Mouse (Mus musculus): ENCODE measurements around the gene Bpifb3. TPM values are rescaled to one million over a fixed set of nuclear protein-coding genes. Genes with fewer than 3 reads are reported as not detected.

Bpifb3 gene
- polyA plus RNA-seq, 1 experiment from 2014 or later: not detected

GRCm38 (mm10) chr2:153963334-153963733 is 45.3 kb downstream of the Bpifb3 start:
- Histone ChIP-seq H3K4me2 (ENCODE audit: low read length) (no peak overlapping the region), H3K9me3 (ENCODE audit: control insufficient read depth, low read length) (no peaks in the 10 kb centered on the region), H3K9ac (replicated peaks; ENCODE audit: low read depth, low read length) (no peak overlapping the region), H3K27ac (ENCODE audit: low read length) (no peak overlapping the region), H3K4me1 (replicated peaks; ENCODE audit: control insufficient read depth, insufficient read depth, low read length) (0 out of 2 replicates have a peak, but pooled peaks cover 2% of the 10 kb centered on the region), H3K4me3 (replicated peaks; ENCODE audit: low read length) (no peak overlapping the region), H3K36me3 (ENCODE audit: control insufficient read depth, insufficient read depth) (no peaks in the 10 kb centered on the region), H3K27me3 (replicated peaks; ENCODE audit: control insufficient read depth, insufficient read depth, low read length) (no peaks in the 10 kb centered on the region)
- no peak for ATAC-seq
- 90% methylated on average over 1 of the region's 1 CpGs for WGBS

GRCm38 (mm10) chr2:153970221-153970620 is 52.2 kb downstream of the Bpifb3 start:
- ATAC-seq: no peak
- no peaks in the 10 kb centered on the region for H3K36me3 ChIP-seq (ENCODE audit: control insufficient read depth, insufficient read depth)
- H3K4me1 ChIP-seq (replicated peaks; ENCODE audit: control insufficient read depth, insufficient read depth, low read length): no peaks in the 10 kb centered on the region
- H3K9me3 ChIP-seq (ENCODE audit: control insufficient read depth, low read length): no peaks in the 10 kb centered on the region
- H3K27me3 ChIP-seq (replicated peaks; ENCODE audit: control insufficient read depth, insufficient read depth, low read length): no peaks in the 10 kb centered on the region
- WGBS: 53% methylated on average over 5 of the region's 5 CpGs
- H3K4me3 ChIP-seq (replicated peaks; ENCODE audit: low read length): no peak overlapping the region
- H3K27ac ChIP-seq (ENCODE audit: low read length): no peak overlapping the region
- H3K4me2 ChIP-seq (ENCODE audit: low read length): no peak overlapping the region
- no peak overlapping the region for H3K9ac ChIP-seq (replicated peaks; ENCODE audit: low read depth, low read length)

GRCm38 (mm10) chr2:153974582-153974981 is 56.6 kb downstream of the Bpifb3 start, which contains the start of gene Bpifa6:
Gene Bpifa6, plus strand, starts transcription at chr2:153974945.
- WGBS: 94% methylated on average over 5 of the region's 5 CpGs
- no peaks in the 10 kb centered on the region for H3K9me3 ChIP-seq (ENCODE audit: control insufficient read depth, low read length)
- no peak for ATAC-seq
- H3K27ac ChIP-seq (ENCODE audit: low read length): no peak within 1 kb of the TSS
- no peak within 1 kb of the TSS for H3K4me2 ChIP-seq (ENCODE audit: low read length)
- H3K9ac ChIP-seq (replicated peaks; ENCODE audit: low read depth, low read length): no peak within 1 kb of the TSS
- H3K27me3 ChIP-seq (replicated peaks; ENCODE audit: control insufficient read depth, insufficient read depth, low read length): no peaks in the 10 kb centered on the region
- no peaks in the 10 kb centered on the region for H3K4me1 ChIP-seq (replicated peaks; ENCODE audit: control insufficient read depth, insufficient read depth, low read length)
- H3K36me3 ChIP-seq (ENCODE audit: control insufficient read depth, insufficient read depth): no peaks in the 10 kb centered on the region
- H3K4me3 ChIP-seq (replicated peaks; ENCODE audit: low read length): no peak within 1 kb of the TSS

Other genes starting within 250 kb of the Bpifb3 start
- not detected in 2 replicates for gene Dnmt3c, start 221.6 kb upstream of the Bpifb3 start, polyA plus RNA-seq (2015; fragmentation: Nextera tagmentation; extraction: Ambion mirVana)
- gene Mapre1, start 177.0 kb upstream of the Bpifb3 start, polyA plus RNA-seq (2015; fragmentation: Nextera tagmentation; extraction: Ambion mirVana): 414 and 456 TPM in 2 replicates
- 0.27 TPM in 1 of 2 replicates, not detected in the other for gene Efcab8, start 138.3 kb upstream of the Bpifb3 start, polyA plus RNA-seq (2015; fragmentation: Nextera tagmentation; extraction: Ambion mirVana)
- not detected in 2 replicates for gene Sun5, start 47.1 kb upstream of the Bpifb3 start, polyA plus RNA-seq (2015; fragmentation: Nextera tagmentation; extraction: Ambion mirVana)
- not detected in 2 replicates for gene Bpifb2, start 43.2 kb upstream of the Bpifb3 start, polyA plus RNA-seq (2015; fragmentation: Nextera tagmentation; extraction: Ambion mirVana)
- gene Bpifb6, start 17.8 kb upstream of the Bpifb3 start, polyA plus RNA-seq (2015; fragmentation: Nextera tagmentation; extraction: Ambion mirVana): not detected in 2 replicates
- not detected in 2 replicates for gene Bpifb4, start 20.0 kb downstream of the Bpifb3 start, polyA plus RNA-seq (2015; fragmentation: Nextera tagmentation; extraction: Ambion mirVana)
- gene Bpifa6, start 56.7 kb downstream of the Bpifb3 start, polyA plus RNA-seq (2015; fragmentation: Nextera tagmentation; extraction: Ambion mirVana): not detected in 2 replicates
- not detected in 2 replicates for gene Bpifa2, start 90.0 kb downstream of the Bpifb3 start, polyA plus RNA-seq (2015; fragmentation: Nextera tagmentation; extraction: Ambion mirVana)
- gene Bpifa3, start 212.1 kb downstream of the Bpifb3 start, polyA plus RNA-seq (2015; fragmentation: Nextera tagmentation; extraction: Ambion mirVana): not detected in 2 replicates
- 19.8 TPM in 1 of 2 replicates, not detected in the other for gene Bpifa1, start 224.7 kb downstream of the Bpifb3 start, polyA plus RNA-seq (2015; fragmentation: Nextera tagmentation; extraction: Ambion mirVana)
- gene Bpifa5, start 244.4 kb downstream of the Bpifb3 start, polyA plus RNA-seq (2015; fragmentation: Nextera tagmentation; extraction: Ambion mirVana): not detected in 2 replicates